Mouse (Mus musculus) inflammation-experienced regulatory T-cells (primary cell): ENCODE measurements around the gene BC028528. TPM values are rescaled to one million over a fixed set of nuclear protein-coding genes. Genes with fewer than 3 reads are reported as not detected.

ENCODE experiments used
- polyA plus RNA-seq, 2 experiments: library from polyadenylated mRNA; unstranded; fragments of 100-300 nt; shearing (Covaris generic); gene quantifications; one replicate each; pipeline ENCODE4 v1.2.1; 2017

The BC028528 gene
- 1 to 10 TPM in 1 of 2 experiments, under 1 TPM in 1; 0.52 to 2.7 TPM for polyA plus RNA-seq

DNA sequence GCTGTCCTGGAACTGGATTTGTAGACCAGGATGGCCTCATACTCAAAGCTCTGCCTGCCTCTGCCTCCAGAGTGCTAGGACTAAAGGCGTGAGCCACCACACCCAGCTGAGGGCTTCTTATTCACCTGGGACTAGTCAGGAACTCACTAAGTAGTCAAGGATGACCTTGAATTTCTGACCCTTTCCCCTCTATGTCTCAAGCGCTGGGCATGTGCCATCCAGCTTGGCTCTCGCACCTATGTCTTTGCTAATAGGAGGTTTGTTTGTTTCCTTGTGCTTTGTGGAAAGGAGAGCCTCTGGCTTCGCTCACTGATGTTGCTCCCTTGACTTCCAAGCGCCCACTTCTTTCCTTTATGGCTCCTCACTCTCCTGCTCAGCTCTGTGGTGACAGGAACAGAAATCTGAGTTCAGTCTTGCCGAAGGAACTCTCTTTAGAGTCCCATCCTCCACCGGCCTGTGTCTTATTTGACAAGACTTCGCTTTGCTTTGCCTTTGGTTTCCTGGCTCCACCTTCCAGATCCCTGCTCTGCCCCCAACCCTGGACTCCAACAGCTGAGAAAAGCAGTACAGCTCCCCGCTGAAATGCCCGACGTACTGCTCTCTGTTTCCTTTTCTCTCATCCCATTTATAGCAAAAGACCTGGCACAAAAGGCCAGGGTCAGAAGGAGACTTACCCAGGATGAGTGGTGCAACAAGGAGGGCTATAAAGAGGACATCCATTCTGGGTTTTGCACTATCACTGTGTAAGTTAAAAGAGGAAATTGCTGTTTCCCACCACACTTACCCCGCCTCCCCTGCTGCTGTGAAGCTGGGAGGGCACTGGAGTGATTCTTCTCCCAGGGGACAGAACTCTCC, at the start of gene BC028528:
TSS of gene BC028528 (minus strand) at position 795 of the 855 bp plus-strand sequence.

DNA sequence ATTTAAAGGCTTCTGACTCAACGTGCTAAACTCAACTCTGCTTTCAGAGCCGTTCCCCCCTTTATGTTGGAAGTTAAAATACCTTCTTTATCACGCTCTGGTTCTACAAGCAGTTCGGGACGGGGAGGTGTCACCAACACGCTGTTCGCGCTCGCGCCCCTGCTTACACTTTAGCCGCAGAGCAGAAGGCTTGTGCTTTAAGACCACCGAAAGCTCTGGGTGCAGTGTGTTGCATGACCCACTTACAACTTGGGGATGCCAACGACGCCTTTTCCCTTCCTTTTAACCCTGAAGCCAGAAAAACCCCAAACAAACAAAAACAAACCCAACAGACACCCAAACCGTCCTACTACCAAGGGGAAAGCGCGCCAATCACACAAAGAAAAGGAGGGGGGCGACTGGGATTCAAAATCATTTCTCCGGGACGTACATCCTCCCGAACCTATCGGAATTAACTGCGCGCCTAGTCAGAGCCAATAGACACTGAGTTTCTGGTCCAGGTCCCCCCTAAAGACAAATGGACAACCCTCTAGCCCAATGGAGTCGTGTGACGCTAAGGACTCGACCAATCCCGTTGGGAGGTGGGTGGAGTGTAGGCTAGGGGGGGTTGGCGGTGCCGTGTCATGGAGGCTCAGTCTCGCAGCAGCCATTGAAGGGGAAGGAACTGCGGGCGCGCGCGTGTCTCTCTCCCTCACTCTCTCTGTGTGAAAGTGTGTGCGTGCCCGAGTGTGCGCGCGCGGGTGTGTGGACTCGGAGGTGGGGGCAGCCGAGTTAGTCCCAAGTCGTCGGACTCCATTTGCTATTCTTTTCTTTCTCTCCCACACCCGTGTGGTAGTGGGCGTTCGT, 37.1 kb upstream of the BC028528 start, which contains the start of gene Anp32e:
TSS of gene Anp32e (plus strand) at position 589 of the 846 bp plus-strand sequence.

DNA sequence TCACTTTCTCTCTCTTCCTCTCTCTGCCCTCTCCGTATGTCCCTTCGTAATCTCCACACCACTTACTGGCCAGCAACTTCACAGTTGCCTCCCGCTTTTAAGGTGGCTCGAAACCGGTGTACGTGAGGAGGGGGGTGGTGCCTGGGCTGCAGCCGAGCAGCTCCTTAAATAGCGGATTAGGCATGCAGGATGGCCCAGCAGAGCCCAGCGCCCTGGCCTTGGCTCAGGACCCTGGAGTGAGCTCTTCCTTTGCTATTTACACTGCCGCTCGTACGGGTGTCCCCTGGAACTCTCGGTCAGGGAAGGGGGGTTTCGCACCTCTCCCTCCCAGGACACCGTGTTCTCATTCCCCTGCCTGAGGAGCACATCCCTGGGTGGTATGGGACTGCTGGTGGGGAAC, 12.8 kb upstream of the BC028528 start, which contains the start of gene Car14:
TSS of gene Car14 (minus strand) at position 124 of the 400 bp plus-strand sequence.

DNA sequence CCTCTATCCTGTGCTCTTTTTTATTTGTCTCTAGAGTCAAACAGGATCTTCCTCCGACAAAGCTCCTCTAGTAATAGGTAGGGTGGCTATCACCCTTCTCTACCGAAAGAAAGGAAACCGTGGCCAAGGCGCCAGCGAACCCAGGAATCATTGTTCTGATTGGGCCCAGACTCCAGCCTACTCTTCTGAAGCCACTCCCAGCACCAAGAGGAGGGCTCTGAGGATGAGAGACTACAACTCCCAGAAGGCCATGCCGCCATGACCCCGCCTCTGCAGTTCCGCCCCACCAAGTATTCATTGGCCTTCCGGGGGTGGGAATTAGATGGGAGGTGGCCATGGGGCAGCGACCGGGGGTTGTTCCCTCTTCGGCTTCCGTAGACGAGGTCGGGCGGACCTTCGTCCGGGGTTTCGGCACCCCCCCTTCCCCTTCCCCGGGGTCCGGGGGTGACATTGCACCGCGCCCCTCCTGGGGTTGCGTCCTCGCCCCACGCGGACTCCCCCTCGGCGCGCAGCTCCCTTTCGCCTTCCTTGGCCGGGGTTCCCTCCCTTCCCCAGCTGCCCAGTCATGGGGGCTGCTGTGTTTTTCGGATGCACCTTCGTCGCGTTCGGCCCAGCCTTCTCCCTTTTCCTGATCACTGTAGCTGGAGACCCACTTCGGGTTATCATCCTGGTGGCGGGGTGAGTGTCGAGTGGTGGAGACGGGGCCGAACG, 2.0 kb upstream of the BC028528 start, which contains the start of gene Aph1a:
TSS of gene Aph1a (plus strand) at position 364 of the 711 bp plus-strand sequence.

DNA sequence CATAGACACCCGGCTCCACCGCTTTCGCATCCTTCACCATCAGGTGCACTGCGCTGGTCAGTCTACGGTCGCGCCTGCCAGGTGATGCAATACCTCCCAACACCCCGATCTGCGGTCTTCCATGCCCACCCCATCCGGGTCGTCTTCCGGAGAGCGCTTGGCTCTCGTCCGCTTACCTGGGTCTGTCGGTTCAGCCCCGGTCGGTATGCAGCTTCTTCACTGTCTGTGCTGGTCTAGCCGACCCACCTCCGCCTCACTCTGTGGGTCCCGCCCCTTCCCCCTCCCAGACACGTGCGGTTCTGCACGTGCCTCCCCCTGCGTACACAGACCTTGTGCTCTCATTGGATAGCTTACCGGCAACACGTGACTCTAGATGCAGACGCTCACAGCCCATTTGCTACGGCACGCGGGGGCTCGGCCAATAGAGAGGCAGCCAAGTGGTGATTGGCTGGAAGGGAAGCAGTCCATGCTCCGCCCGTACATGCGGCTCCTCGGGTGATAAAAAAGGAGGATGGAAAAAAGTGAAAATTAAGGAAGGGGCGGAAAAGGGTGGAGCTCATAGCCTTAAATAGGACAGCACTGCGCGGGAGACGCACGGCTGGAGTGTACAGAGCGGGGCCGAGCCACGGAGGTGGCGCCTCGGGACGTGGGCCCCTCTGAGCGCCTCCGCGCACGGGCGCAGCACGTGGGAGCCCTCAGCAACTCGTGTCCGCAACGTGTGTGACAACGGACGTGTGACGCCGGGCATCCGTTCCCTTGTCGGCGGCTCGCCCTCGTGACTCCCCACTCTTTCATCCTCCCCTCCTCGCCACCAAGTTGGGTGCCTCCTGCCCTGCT, 9.6 kb downstream of the BC028528 start, which contains the start of gene Ciart:
TSS of gene Ciart (minus strand) at position 273 of the 837 bp plus-strand sequence.

DNA sequence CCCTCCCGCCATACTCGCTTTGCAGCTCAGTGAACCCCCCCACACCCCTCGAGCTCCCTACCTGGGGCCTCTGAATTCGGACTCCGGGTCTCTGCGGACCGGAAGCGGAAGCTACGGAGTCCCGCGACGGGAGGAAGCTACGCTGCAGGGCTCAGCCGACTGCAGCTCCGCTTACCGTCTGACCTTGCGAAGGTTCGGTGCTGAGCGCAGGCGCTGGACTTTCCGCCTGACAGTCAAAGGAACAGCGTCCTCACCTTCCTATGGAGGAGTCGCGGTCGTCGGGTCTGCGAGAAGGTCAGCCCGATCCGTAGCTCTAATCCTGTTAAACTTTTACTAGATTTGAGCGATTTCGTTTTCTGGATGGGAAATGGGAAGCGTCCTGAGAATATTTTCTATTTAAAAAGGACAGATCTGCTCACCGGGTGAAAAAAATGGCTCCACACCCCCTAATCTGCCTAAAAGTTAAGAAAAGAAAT, 20.4 kb downstream of the BC028528 start, which contains the start of gene Mrps21:
TSS of gene Mrps21 (minus strand) at position 128 of the 476 bp plus-strand sequence.

DNA sequence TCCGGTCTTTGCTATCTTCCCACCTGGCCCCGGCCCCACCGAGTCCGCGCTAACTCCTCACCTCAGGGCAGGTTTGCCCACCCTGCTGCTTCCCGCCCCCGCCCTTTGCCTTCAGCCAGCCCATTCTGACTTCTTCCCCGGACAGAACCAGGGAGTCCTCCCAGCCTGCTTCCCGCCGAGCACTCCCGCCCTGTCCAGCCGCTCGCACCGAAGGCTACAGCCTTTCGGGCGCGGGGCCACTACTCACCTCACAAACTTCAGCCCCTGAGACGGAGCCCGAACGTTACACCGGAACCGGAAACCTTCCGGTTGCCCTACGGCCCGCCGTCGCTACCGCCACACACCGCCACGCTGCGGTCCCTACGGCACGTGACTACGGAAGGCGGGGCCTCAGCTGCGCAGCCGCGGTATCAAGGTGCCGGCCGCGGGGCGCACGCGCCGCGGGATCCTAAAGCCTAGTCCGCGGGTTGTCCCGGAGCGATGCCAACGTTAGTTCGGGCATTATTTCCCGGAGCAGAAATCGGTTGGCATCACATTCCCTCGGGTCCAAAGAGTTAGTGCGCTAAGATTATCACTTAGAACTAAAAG, 36.2 kb downstream of the BC028528 start, which contains the start of gene Prpf3:
TSS of gene Prpf3 (minus strand) at position 384 of the 588 bp plus-strand sequence.

Other genes starting within 250 kb of the BC028528 start
- gene Mcl1, start 233.2 kb downstream of the BC028528 start, polyA plus RNA-seq = 100 to 1,000 TPM; 462 to 507 TPM
- 10 to 100 TPM; 10.7 to 17.7 TPM for gene Adamtsl4, start 204.1 kb downstream of the BC028528 start, polyA plus RNA-seq
- gene Ecm1, start 152.4 kb downstream of the BC028528 start, polyA plus RNA-seq = 100 to 1,000 TPM; 147 to 151 TPM
- 10 to 100 TPM; 76.4 to 81.3 TPM for gene Tars2, start 131.8 kb downstream of the BC028528 start, polyA plus RNA-seq
- gene Rprd2, start 73.1 kb downstream of the BC028528 start, polyA plus RNA-seq = 10 to 100 TPM; 27.2 to 27.6 TPM
- gene Prpf3, start 36.1 kb downstream of the BC028528 start, polyA plus RNA-seq = 10 to 100 TPM; 57.4 to 73.7 TPM
- gene Mrps21, start 20.5 kb downstream of the BC028528 start, polyA plus RNA-seq = 100 to 1,000 TPM; 201 to 205 TPM
- 10 to 100 TPM in 1 of 2 experiments, 1 to 10 TPM in 1; 7.7 to 11.6 TPM for gene Ciart, start 9.8 kb downstream of the BC028528 start, polyA plus RNA-seq
- gene Aph1a, start 2.0 kb upstream of the BC028528 start, polyA plus RNA-seq = 10 to 100 TPM; 47.8 to 56.0 TPM
- not detected for gene Car14, start 12.7 kb upstream of the BC028528 start, polyA plus RNA-seq
- 100 to 1,000 TPM; 154 to 215 TPM for gene Anp32e, start 37.2 kb upstream of the BC028528 start, polyA plus RNA-seq
- 10 to 100 TPM; 11.5 to 14.0 TPM for gene Plekho1, start 104.0 kb upstream of the BC028528 start, polyA plus RNA-seq
- 10 to 100 TPM; 22.0 to 26.8 TPM for gene Vps45, start 166.5 kb upstream of the BC028528 start, polyA plus RNA-seq
- 10 to 100 TPM; 16.6 to 20.0 TPM for gene Otud7b, start 212.5 kb upstream of the BC028528 start, polyA plus RNA-seq